Mouse (Mus musculus): ENCODE measurements around the gene Unc13a.

DNA sequence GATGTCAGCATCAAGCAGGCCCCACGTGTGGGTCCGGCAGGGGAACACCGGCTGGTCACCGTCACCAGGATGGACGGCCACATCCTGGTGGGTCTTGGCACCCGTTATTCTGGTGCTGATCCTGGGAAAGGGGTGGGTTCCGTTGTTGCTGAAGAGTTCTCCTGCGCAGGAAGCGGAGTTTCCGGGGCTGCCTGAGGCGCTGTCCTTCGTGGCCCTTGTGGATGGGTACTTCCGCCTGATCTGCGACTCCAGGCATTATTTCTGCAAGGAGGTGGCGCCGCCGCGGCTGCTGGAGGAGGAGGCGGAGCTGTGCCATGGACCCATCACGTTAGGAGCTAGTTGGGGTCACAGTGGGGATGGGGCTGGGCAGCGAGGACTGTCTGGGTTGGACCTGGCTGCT, 8.9 kb upstream of the Unc13a start:
- TF ChIP-seq POLR2A (IDR thresholded peaks at IDR 0.05; ENCODE audit: borderline replicate concordance, control insufficient read depth, low read depth, low read length) (0 out of 2 replicates have a peak, but pooled peaks have one; percentile 10), CTCF (IDR thresholded peaks at IDR 0.05; ENCODE audit: control insufficient read depth, insufficient read depth, low read length) (no peak)
